Mouse (Mus musculus): ENCODE data around the gene Tex9. TPM values are rescaled to one million over a fixed set of nuclear protein-coding genes. Genes with fewer than 3 reads are reported as not detected.
"Not testable (repeated sequence)": the region's sequence is repeated elsewhere in the genome, so short reads cannot be mapped to it uniquely, and the experiment has no call there.

Tex9 gene
- polyA plus RNA-seq, 1 experiment from 2014 or later: 24.8 TPM

- Histone ChIP-seq H3K9me3 (no peaks in the 10 kb centered on the region), H3K36me3 (peaks cover 15% of the 10 kb centered on the region), H3K4me1 (no peaks in the 10 kb centered on the region), H3K27me3 (no peaks in the 10 kb centered on the region), H3K4me3 (no peak overlapping the region), H3K4me2 (no peak overlapping the region), H3K9ac (no peak overlapping the region), H3K27ac (no peak overlapping the region)
- ATAC-seq (ENCODE audit: borderline replicate concordance, extremely low read depth, low FRiP score, low TSS enrichment): no peak
- WGBS: 90% methylated on average over 9 of the region's 9 CpGs
Measured at GRCm38 (mm10) chr9:72475511-72475910, 16.5 kb downstream of the Tex9 start.

- H3K4me3 ChIP-seq: no peak overlapping the region
- no peak overlapping the region for H3K27ac ChIP-seq
- H3K36me3 ChIP-seq: 0 out of 2 replicates have a peak, but pooled peaks cover 6% of the 10 kb centered on the region
- H3K9ac ChIP-seq: no peak overlapping the region
- WGBS: 92% methylated on average over 1 of the region's 1 CpGs
- no peaks in the 10 kb centered on the region for H3K9me3 ChIP-seq
- no peak overlapping the region for H3K4me2 ChIP-seq
- no peaks in the 10 kb centered on the region for H3K4me1 ChIP-seq
- ATAC-seq (ENCODE audit: borderline replicate concordance, extremely low read depth, low FRiP score, low TSS enrichment): no peak
- no peaks in the 10 kb centered on the region for H3K27me3 ChIP-seq
Measured at GRCm38 (mm10) chr9:72469851-72470250, 22.2 kb downstream of the Tex9 start.

- ATAC-seq (ENCODE audit: borderline replicate concordance, extremely low read depth, low FRiP score, low TSS enrichment): no peak
Measured at GRCm38 (mm10) chr9:72468616-72469015, 23.4 kb downstream of the Tex9 start.

GRCm38 (mm10) chr9:72467551-72468407 lies 24.2 kb downstream of the Tex9 start:
- Histone ChIP-seq H3K9ac (no peak overlapping the region), H3K4me2 (no peak overlapping the region), H3K36me3 (no peaks in the 10 kb centered on the region), H3K27ac (no peak overlapping the region), H3K4me1 (no peaks in the 10 kb centered on the region), H3K27me3 (no peaks in the 10 kb centered on the region), H3K9me3 (no peaks in the 10 kb centered on the region), H3K4me3 (no peak overlapping the region)
- 58% methylated on average over 11 of the region's 11 CpGs for WGBS
- ATAC-seq (ENCODE audit: borderline replicate concordance, extremely low read depth, low FRiP score, low TSS enrichment): no peak

More at GRCm38 (mm10) chr9:72468616-72469015, 23.4 kb downstream of the Tex9 start:
- H3K27ac ChIP-seq: no peak overlapping the region
- no peak overlapping the region for H3K9ac ChIP-seq
- 0 out of 2 replicates have a peak, but pooled peaks cover 6% of the 10 kb centered on the region for H3K36me3 ChIP-seq
- H3K4me2 ChIP-seq: no peak overlapping the region
- no peaks in the 10 kb centered on the region for H3K9me3 ChIP-seq
- no peak overlapping the region for H3K4me3 ChIP-seq
- H3K27me3 ChIP-seq: no peaks in the 10 kb centered on the region
- H3K4me1 ChIP-seq: no peaks in the 10 kb centered on the region
- WGBS: 89% methylated on average over 10 of the region's 10 CpGs

GRCm38 (mm10) chr9:72465754-72466181 lies 26.2 kb downstream of the Tex9 start:
- H3K27ac ChIP-seq: no peak overlapping the region
- no peak overlapping the region for H3K4me3 ChIP-seq
- ATAC-seq (ENCODE audit: borderline replicate concordance, extremely low read depth, low FRiP score, low TSS enrichment): no peak
- 78% methylated on average over 4 of the region's 4 CpGs for WGBS
- no peak overlapping the region for H3K9ac ChIP-seq
- no peaks in the 10 kb centered on the region for H3K9me3 ChIP-seq
- no peak overlapping the region for H3K4me2 ChIP-seq
- no peaks in the 10 kb centered on the region for H3K27me3 ChIP-seq
- H3K4me1 ChIP-seq: no peaks in the 10 kb centered on the region
- H3K36me3 ChIP-seq: 0 out of 2 replicates have a peak, but pooled peaks cover 3% of the 10 kb centered on the region

- 86% methylated on average over 1 of the region's 1 CpGs for WGBS
Measured at GRCm38 (mm10) chr9:72464806-72465205, 27.2 kb downstream of the Tex9 start.

GRCm38 (mm10) chr9:72462427-72462826 lies 29.6 kb downstream of the Tex9 start:
- Histone ChIP-seq H3K4me3 (no peak overlapping the region), H3K9ac (no peak overlapping the region), H3K27ac (no peak overlapping the region), H3K27me3 (no peaks in the 10 kb centered on the region), H3K36me3 (peaks cover 12% of the 10 kb centered on the region; the same call in 1 of the 2 replicates), H3K4me2 (no peak overlapping the region), H3K9me3 (no peaks in the 10 kb centered on the region), H3K4me1 (no peaks in the 10 kb centered on the region)
- no peak for ATAC-seq (ENCODE audit: borderline replicate concordance, extremely low read depth, low FRiP score, low TSS enrichment)
- WGBS: 93% methylated on average over 2 of the region's 2 CpGs

More at GRCm38 (mm10) chr9:72464806-72465205, 27.2 kb downstream of the Tex9 start:
- ATAC-seq (ENCODE audit: borderline replicate concordance, extremely low read depth, low FRiP score, low TSS enrichment): no peak
- no peak overlapping the region for H3K4me3 ChIP-seq
- H3K9me3 ChIP-seq: no peaks in the 10 kb centered on the region
- no peak overlapping the region for H3K9ac ChIP-seq
- no peaks in the 10 kb centered on the region for H3K27me3 ChIP-seq
- no peaks in the 10 kb centered on the region for H3K4me1 ChIP-seq
- no peak overlapping the region for H3K27ac ChIP-seq
- peaks cover 6% of the 10 kb centered on the region; the same call in 1 of the 2 replicates for H3K36me3 ChIP-seq
- no peak overlapping the region for H3K4me2 ChIP-seq

GRCm38 (mm10) chr9:72460767-72461166 lies 31.2 kb downstream of the Tex9 start:
- Histone ChIP-seq H3K4me1 (no peaks in the 10 kb centered on the region), H3K9ac (no peak overlapping the region), H3K27ac (no peak overlapping the region), H3K4me2 (no peak overlapping the region), H3K36me3 (peaks cover 20% of the 10 kb centered on the region; the same call in 1 of the 2 replicates), H3K9me3 (no peaks in the 10 kb centered on the region), H3K27me3 (no peaks in the 10 kb centered on the region), H3K4me3 (no peak overlapping the region)
- WGBS: 69% methylated on average over 3 of the region's 3 CpGs
- no peak for ATAC-seq (ENCODE audit: borderline replicate concordance, extremely low read depth, low FRiP score, low TSS enrichment)

GRCm38 (mm10) chr9:72459703-72460102 lies 32.3 kb downstream of the Tex9 start:
- Histone ChIP-seq H3K36me3 (peaks cover 23% of the 10 kb centered on the region; the same call in 1 of the 2 replicates), H3K4me2 (no peak overlapping the region), H3K27me3 (no peaks in the 10 kb centered on the region), H3K9me3 (no peaks in the 10 kb centered on the region), H3K4me3 (no peak overlapping the region), H3K9ac (no peak overlapping the region), H3K27ac (no peak overlapping the region), H3K4me1 (no peaks in the 10 kb centered on the region)
- 74% methylated on average over 3 of the region's 3 CpGs for WGBS
- no peak for ATAC-seq (ENCODE audit: borderline replicate concordance, extremely low read depth, low FRiP score, low TSS enrichment)

- no peak overlapping the region for H3K27ac ChIP-seq
- no peak overlapping the region for H3K4me2 ChIP-seq
- no peaks in the 10 kb centered on the region for H3K27me3 ChIP-seq
- H3K4me3 ChIP-seq: no peak overlapping the region
- no peak; the same call in 1 of the 2 replicates for ATAC-seq (ENCODE audit: borderline replicate concordance, extremely low read depth, low FRiP score, low TSS enrichment)
- WGBS: 20% methylated on average over 5 of the region's 5 CpGs
- H3K9ac ChIP-seq: no peak overlapping the region
- H3K36me3 ChIP-seq: peaks cover 28% of the 10 kb centered on the region; the same call in 1 of the 2 replicates
- H3K9me3 ChIP-seq: no peaks in the 10 kb centered on the region
- H3K4me1 ChIP-seq: no peaks in the 10 kb centered on the region
Measured at GRCm38 (mm10) chr9:72458233-72458632, 33.8 kb downstream of the Tex9 start.

GRCm38 (mm10) chr9:72456374-72456773 lies 35.6 kb downstream of the Tex9 start:
- H3K36me3 ChIP-seq: peaks cover 31% of the 10 kb centered on the region; the same call in 1 of the 2 replicates
- H3K9ac ChIP-seq: no peak overlapping the region
- no peak overlapping the region for H3K27ac ChIP-seq
- no peak overlapping the region for H3K4me3 ChIP-seq
- H3K9me3 ChIP-seq: no peaks in the 10 kb centered on the region
- no peak overlapping the region for H3K4me2 ChIP-seq
- WGBS: 36% methylated on average over 1 of the region's 1 CpGs
- ATAC-seq (ENCODE audit: borderline replicate concordance, extremely low read depth, low FRiP score, low TSS enrichment): no peak
- H3K27me3 ChIP-seq: no peaks in the 10 kb centered on the region
- H3K4me1 ChIP-seq: no peaks in the 10 kb centered on the region

- H3K36me3 ChIP-seq: peaks cover 27% of the 10 kb centered on the region; the same call in 1 of the 2 replicates
Measured at GRCm38 (mm10) chr9:72454281-72454680, 37.7 kb downstream of the Tex9 start.

More at GRCm38 (mm10) chr9:72454281-72454680, 37.7 kb downstream of the Tex9 start:
- H3K27me3 ChIP-seq; H3K4me3 ChIP-seq; ATAC-seq (ENCODE audit: borderline replicate concordance, extremely low read depth, low FRiP score, low TSS enrichment); H3K4me1 ChIP-seq; H3K27ac ChIP-seq; H3K9me3 ChIP-seq; H3K4me2 ChIP-seq; H3K9ac ChIP-seq: not testable (repeated sequence)
